Mouse (Mus musculus) lung, embryonic 16.5 days (tissue): ENCODE results near the gene Hoxd8. TPM values are rescaled to one million over a fixed set of nuclear protein-coding genes. Genes with fewer than 3 reads are reported as not detected.

Source experiments
- ATAC-seq: fragments of 200-750 bp; cut with Nextera tagmentation; 2 replicates; pipeline ENCODE4 v1.8.0; 2017; ENCODE audit warnings: low read depth, mild to moderate bottlenecking, moderate library complexity
- H3K27ac ChIP-seq: fragments of 300-500 bp; sonication (generic); 2 replicates; pipeline ENCODE4 v1.5.1; 2014; ENCODE audit warnings: mild to moderate bottlenecking, control low read depth, low read length
- H3K27me3 ChIP-seq: fragments of 300-500 bp; sonication (generic); 2 replicates; pipeline ENCODE4 v1.6.1; 2014; ENCODE audit warnings: low read depth, low read length, mixed read lengths; ENCODE audit not compliant: control insufficient read depth, insufficient read depth
- H3K36me3 ChIP-seq: fragments of 300-500 bp; sonication (generic); 2 replicates; pipeline ENCODE4 v1.6.1; 2014; ENCODE audit warnings: low read length; ENCODE audit not compliant: control insufficient read depth, insufficient read depth
- H3K4me1 ChIP-seq: fragments of 300-500 bp; sonication (generic); replicated peaks from 2 replicates; pipeline ENCODE4 v1.6.1; 2014; ENCODE audit warnings: low read length, mixed read lengths; ENCODE audit not compliant: control insufficient read depth, insufficient read depth
- H3K4me2 ChIP-seq: fragments of 300-500 bp; sonication (generic); 2 replicates; pipeline ENCODE4 v1.6.1; 2014; ENCODE audit warnings: low read depth, low read length, control low read depth
- H3K4me3 ChIP-seq: fragments of 300-500 bp; sonication (generic); 2 replicates; pipeline ENCODE4 v1.5.1; 2014; ENCODE audit warnings: mild to moderate bottlenecking, low read length, control low read depth
- H3K9ac ChIP-seq: fragments of 300-500 bp; sonication (generic); 2 replicates; pipeline ENCODE4 v1.6.1; 2014; ENCODE audit warnings: low read length, control low read depth
- H3K9me3 ChIP-seq: fragments of 300-500 bp; sonication (generic); 2 replicates; pipeline ENCODE4 v1.6.1; 2016; ENCODE audit warnings: low read length; ENCODE audit not compliant: control insufficient read depth
- WGBS: fragments of 180-500 bp; shearing (Covaris S2); extraction: QIAGEN DNeasy Blood & Tissue Kit; methylation state at CpG from one replicate; pipeline ENCODE4 v1.1.7; 2014; 5-methylcytosine and 5-hydroxymethylcytosine counted together
- polyA plus RNA-seq: library from polyadenylated mRNA; unstranded; fragments of >200 nt; fragmentation: Nextera tagmentation; extraction: Ambion mirVana; gene quantifications from 2 replicates; pipeline ENCODE4 v1.2.1, GENCODE M21; 2015

Hoxd8 gene
- polyA plus RNA-seq, 1 experiment from 2014 or later, result 0.20 TPM

DNA sequence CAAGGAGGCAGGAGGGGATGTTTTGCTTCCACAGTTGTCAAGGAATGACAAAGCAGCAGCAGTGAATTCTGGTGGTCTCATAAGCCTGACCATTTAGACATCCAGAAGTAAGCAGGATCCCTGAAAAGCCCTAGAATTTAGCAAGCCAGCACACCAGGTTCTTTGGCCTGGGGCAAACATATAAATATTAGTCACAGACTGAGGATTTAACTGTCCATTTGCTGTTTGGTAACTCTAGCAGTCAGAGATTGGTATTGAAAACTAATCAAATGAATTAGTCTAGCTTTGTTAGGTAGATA lies 37.5 kb downstream of the Hoxd8 start:
- H3K36me3 ChIP-seq, result no peaks in the 10 kb centered on the region
- H3K4me3 ChIP-seq, result no peak overlapping the region
- H3K9ac ChIP-seq, result no peak overlapping the region
- ATAC-seq, result no peak
- H3K27ac ChIP-seq, result no peak overlapping the region
- H3K9me3 ChIP-seq, result no peaks in the 10 kb centered on the region
- H3K27me3 ChIP-seq, result peaks cover 95% of the 10 kb centered on the region
- H3K4me1 ChIP-seq, result peaks cover 5% of the 10 kb centered on the region; the same call in 1 of the 2 replicates
- H3K4me2 ChIP-seq, result no peak overlapping the region

DNA sequence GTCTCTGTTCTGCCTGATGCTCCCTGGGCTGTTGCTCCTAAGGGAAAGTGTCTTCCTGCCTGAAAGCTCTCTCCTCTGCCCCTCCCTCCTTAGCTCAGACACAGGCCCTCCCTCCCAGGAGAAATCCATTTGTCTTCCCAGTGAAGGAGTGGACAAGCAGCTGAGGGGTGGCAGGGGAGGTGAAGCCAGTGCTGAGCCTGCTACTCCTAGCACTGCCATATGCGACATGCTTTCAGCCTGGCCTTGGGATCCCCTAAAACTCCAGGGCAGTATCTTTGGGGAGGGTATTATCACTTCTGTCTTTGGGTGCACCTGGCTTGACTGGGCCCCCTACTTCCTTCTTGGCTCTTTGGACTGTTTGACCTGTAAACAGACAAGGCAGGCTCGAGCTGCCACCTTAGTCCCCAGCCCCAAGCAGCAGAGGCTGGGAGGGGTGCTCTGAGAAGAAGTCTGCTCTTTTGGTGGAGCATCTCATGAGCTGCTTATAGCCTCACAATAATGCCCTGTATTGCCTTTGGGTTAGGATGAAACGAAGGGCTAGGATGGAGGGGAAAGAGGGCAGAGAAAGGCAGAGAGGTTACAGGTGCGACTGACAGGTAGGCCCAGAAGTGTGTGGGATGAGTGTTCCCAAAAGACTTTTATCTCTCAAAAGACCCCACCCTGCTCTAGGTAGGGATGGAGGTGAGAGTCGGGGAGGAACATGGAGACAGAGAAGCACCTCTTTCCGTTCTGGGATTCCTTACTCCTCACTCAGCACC lies 41.3 kb downstream of the Hoxd8 start:
- 4% methylated on average over 6 of the region's 6 CpGs for WGBS
- H3K36me3 ChIP-seq, result no peaks in the 10 kb centered on the region
- H3K27me3 ChIP-seq, result peaks cover 94% of the 10 kb centered on the region
- H3K27ac ChIP-seq, result no peak overlapping the region
- H3K9ac ChIP-seq, result no peak overlapping the region
- H3K4me3 ChIP-seq, result no peak overlapping the region
- no peak for ATAC-seq
- no peaks in the 10 kb centered on the region for H3K9me3 ChIP-seq
- peaks cover 7% of the 10 kb centered on the region; the same call in 1 of the 2 replicates for H3K4me1 ChIP-seq
- H3K4me2 ChIP-seq, result no peak overlapping the region

DNA sequence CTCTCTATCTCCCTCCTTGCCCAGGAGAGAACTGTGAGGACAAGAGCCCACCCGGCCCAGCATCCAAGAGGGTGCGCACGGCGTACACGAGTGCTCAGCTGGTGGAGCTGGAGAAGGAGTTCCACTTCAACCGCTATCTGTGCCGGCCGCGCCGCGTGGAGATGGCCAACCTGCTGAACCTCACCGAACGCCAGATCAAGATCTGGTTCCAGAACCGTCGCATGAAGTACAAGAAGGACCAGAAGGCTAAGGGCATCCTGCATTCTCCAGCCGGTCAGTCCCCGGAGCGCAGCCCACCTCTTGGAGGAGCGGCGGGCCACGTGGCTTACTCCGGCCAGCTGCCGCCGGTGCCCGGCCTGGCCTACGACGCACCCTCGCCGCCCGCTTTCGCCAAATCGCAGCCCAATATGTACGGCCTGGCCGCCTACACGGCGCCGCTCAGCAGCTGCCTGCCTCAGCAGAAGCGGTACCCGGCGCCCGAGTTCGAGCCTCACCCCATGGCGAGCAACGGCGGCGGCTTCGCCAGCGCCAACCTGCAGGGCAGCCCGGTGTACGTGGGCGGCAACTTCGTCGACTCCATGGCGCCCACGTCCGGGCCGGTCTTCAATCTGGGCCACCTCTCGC lies 42.0 kb downstream of the Hoxd8 start:
- no peak overlapping the region for H3K4me3 ChIP-seq
- H3K9me3 ChIP-seq, result no peaks in the 10 kb centered on the region
- H3K36me3 ChIP-seq, result no peaks in the 10 kb centered on the region
- H3K27ac ChIP-seq, result no peak overlapping the region
- no peak overlapping the region for H3K9ac ChIP-seq
- ATAC-seq, result peak; percentile 34; the same call in 1 of the 2 replicates
- peaks cover 95% of the 10 kb centered on the region for H3K27me3 ChIP-seq
- H3K4me1 ChIP-seq, result peaks cover 7% of the 10 kb centered on the region; the same call in 1 of the 2 replicates
- WGBS, result 2% methylated on average over 58 of the region's 58 CpGs
- no peak overlapping the region for H3K4me2 ChIP-seq

DNA sequence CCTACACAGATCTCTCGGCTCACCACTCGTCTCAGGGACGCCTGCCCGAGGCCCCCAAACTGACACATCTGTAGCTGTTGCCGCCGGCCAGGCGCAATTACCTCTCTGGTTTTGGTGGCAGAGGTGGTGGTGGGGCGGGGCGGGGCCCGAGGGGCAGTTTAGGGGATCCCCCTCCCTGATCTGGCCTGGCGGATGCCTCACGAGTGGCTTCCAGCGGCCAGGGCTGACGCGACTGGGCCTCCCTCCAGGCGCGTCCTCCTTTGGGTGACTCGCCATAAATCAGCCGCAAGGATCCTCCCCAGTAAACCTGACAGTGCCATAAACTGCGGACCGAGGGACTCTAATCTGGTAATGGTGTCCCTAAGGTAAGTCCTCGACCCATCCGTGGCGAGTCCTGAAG lies 42.6 kb downstream of the Hoxd8 start:
- Histone ChIP-seq H3K27ac (no peak overlapping the region), H3K4me2 (no peak overlapping the region)

DNA sequence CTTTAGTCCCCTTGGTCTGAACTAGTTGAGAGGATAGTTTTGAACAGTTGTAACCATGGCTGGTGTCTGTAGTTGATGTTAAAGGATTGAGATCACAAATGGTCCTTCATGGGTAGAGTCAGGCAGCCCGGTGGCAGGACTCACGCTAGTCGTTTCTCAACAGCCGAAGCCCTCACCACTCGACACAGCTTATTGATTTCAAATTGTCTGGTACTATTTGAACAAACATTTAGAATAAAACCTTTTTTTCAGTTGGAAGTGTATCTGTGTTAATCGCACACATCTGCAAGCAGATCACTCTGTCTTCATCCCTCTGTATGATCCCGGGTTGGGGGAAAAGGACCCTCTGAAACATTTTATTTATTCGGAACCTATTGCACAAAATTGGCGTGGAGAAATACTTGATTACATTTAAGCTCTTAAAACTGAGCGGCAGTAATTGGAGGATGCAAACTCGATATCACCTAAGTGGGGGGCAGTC lies 43.3 kb downstream of the Hoxd8 start:
- Histone ChIP-seq H3K27ac (no peak overlapping the region), H3K4me1 (peaks cover 10% of the 10 kb centered on the region; the same call in 1 of the 2 replicates)

More for the DNA sequence above, 42.6 kb downstream of the Hoxd8 start:
- Histone ChIP-seq H3K9ac (no peak overlapping the region), H3K4me1 (peaks cover 7% of the 10 kb centered on the region; the same call in 1 of the 2 replicates), H3K4me3 (no peak overlapping the region), H3K9me3 (no peaks in the 10 kb centered on the region), H3K36me3 (no peaks in the 10 kb centered on the region), H3K27me3 (peaks cover 95% of the 10 kb centered on the region)
- no peak for ATAC-seq
- 3% methylated on average over 24 of the region's 24 CpGs for WGBS

DNA sequence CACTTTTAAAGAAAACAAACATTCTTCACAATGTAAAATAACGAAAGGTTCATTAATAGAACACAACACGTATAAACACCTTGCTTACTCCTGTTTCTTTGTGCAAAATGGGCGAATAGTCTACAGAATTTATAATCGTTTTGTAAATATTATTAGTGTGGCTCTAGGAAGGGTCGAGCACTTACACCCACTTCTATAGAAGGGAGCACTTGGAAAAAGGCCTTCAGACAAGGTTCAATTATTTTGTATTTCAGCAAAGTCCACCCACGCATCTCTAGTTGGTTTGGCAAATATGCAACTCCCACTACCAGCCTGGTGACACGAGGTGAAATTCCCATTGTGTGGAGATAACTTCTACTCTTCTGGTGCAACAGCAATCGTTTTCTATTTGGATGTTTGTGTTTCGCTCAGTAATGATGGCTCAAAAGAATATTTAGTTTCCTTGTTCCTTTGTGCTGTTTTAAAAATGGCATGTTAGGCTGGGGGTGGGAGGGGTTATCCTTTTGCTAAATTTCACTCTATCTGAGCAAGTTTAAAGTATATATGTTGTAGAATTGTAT lies 44.1 kb downstream of the Hoxd8 start:
- Histone ChIP-seq H3K4me2 (no peak overlapping the region), H3K27me3 (peaks cover 99% of the 10 kb centered on the region), H3K4me1 (peaks cover 10% of the 10 kb centered on the region; the same call in 1 of the 2 replicates), H3K27ac (no peak overlapping the region), H3K9ac (no peak overlapping the region), H3K4me3 (no peak overlapping the region), H3K9me3 (no peaks in the 10 kb centered on the region), H3K36me3 (no peaks in the 10 kb centered on the region)
- ATAC-seq, result no peak
- WGBS, result 10% methylated on average over 9 of the region's 9 CpGs

More for the DNA sequence above, 43.3 kb downstream of the Hoxd8 start:
- Histone ChIP-seq H3K36me3 (no peaks in the 10 kb centered on the region), H3K4me2 (no peak overlapping the region), H3K9me3 (no peaks in the 10 kb centered on the region), H3K9ac (no peak overlapping the region), H3K27me3 (peaks cover 97% of the 10 kb centered on the region), H3K4me3 (no peak overlapping the region)
- ATAC-seq, result no peak
- WGBS, result 14% methylated on average over 11 of the region's 11 CpGs

DNA sequence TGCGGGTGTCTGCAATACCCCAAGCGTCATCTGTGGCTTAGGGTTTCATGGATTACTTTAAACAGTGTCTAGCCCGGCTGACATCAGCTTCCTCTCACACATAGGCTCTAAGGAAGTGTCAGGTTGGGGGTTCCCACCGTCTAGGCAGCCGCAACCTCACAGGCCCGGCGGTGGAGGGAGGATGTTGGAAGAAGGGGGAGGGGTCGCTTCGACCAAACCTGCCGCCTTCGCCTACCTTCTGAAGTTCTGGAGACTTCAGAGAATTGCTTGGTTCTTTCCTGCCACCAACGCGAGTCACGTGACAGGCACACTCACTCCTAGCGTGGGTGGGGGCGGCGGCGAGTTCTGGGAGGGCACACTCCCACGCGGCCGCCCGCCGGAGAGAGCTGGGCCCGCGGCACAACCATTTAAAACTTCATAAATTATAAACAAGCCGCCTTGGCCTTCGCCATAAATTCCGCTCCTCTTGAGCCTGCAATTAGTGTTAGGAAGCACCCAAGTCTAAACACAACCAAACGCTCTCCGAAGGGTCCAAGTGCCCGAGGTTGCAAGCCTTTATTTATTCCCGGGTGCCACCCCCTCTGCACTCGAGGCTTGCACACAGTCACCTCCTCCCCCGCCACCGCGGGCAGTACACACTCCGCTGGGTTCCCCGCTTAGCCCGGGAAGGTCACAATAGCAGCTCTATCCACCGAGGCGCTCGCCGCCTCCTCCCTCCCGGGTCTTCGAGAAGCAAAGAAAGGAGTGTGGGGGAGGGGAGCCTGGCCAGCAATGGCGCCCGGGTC lies 45.1 kb downstream of the Hoxd8 start:
- ATAC-seq, result no peak
- under 1% methylated on average over 47 of the region's 47 CpGs for WGBS
- Histone ChIP-seq H3K27me3 (peaks cover 99% of the 10 kb centered on the region), H3K9ac (no peak overlapping the region), H3K4me1 (peaks cover 10% of the 10 kb centered on the region; the same call in 1 of the 2 replicates), H3K36me3 (no peaks in the 10 kb centered on the region), H3K4me3 (0 out of 2 replicates have a peak overlapping the region, but pooled peaks have one; percentile 12), H3K4me2 (peak overlapping the region; percentile 42), H3K9me3 (no peaks in the 10 kb centered on the region), H3K27ac (no peak overlapping the region)

DNA sequence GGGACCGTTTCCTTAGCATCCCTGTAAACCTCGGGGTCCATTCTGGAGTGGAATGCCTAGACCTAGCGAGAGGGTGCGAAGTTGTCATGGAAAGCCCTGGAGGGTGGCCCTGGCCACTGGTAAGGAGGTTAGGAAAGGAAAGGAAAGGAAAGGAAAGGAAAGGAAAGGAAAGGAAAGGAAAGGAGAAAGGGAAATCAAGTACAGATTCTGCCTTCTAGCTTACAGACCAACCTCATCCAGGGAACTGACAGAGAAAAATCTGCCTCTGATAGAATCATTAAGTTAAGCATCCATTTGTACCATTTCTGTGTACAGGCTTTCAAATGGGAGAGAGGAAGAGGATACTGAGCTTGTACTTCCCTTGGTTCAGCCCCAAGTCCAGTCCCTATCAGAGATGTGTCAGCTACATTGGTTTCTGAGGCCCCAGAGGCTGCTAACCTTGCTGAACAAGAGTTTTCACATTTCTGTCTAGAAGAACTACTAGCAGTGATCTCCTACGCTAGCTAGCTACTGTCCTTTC lies 46.4 kb downstream of the Hoxd8 start:
- Histone ChIP-seq H3K4me1 (peaks cover 10% of the 10 kb centered on the region; the same call in 1 of the 2 replicates), H3K27me3 (peaks cover 96% of the 10 kb centered on the region), H3K4me3 (no peak overlapping the region), H3K27ac (no peak overlapping the region), H3K4me2 (no peak overlapping the region), H3K36me3 (no peaks in the 10 kb centered on the region), H3K9me3 (no peaks in the 10 kb centered on the region), H3K9ac (no peak overlapping the region)
- WGBS, result 33% methylated on average over 5 of the region's 5 CpGs
- no peak for ATAC-seq
